Mouse (Mus musculus) urinary bladder, postnatal 10 days (tissue): ENCODE results near the gene Gm20661.

Source experiments
- DNase-seq: peaks from one replicate; pipeline ENCODE4 v3.0.0; 2022; ENCODE audit warnings: low spot score

Gene Gm20661

DNA sequence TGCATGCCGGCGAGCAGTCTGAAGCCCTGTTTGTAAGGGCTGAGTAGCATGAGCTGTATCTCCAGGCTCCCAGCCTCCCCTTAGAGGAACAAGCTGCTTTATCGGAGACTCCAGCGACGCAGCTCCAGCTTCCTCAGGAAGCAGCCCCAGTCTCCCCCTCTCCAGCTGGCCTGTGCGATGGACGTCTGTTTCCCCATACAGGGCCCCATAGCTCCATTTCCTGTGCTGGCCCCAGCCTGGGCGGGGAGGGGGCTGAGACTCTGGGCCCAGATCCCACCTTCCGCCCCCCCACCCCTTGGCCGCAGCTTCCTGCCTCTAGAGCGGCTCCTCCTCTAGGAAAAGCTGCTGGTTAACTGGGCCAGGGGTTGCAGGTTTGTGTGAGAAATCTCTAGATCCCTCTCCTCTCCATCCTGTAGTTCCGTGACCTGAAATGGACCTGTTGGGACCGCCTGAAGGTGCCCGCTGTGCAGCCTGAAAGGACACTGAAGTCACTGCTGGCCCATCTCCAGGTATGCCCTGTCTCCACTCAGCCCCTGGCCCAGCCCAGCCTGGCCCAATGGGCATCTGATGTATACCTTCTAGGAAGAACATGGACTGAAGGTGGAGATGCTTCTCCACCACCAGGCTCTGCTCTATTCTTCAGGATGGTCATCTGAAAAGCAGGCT lies at the start of gene Gm20661:
Gene Gm20661, plus strand, starts transcription at position 378 of the 666 bp plus-strand sequence.
- DNase-seq = no peak

DNA sequence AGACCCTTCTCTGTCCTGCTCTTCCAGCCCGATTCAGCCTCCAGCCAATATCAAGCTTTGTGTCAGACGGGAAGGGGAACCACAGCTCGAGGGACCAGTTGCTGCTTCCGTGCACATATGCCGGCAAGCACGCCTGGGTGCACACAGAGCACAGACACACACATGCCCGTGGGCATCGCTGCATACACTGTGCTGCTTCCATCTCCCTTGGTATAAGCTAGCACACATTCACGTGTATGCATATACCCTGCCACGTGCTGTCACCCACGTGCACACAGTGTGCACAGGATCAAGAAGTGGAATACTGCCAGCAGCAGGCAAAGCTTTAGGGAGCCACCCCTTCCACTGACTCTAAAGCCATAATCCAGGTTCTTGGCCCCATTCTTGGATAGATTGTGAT lies 48.7 kb upstream of the Gm20661 start:
- DNase-seq = no peak

DNA sequence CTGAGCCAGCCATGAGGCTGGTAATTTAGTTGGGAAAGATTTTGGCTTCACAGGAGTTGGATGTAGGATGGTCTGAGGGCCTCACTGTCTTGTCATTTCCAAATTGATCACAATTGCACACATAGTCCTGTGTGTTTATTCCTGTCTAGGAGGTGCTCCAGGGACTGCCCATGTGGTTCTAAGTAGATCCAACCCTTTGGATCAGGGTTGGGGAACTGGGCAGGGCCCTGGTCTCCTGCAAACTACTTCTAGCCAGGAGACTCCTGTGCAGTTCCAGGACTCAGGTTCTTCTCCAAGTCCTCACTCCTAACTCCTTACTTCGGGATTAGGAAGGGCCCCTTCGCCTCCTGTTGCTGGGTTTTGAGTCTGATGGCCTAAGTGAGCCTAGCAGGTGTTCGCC lies 47.5 kb upstream of the Gm20661 start, which contains the start of gene Camkv:
Gene Camkv, plus strand, starts transcription at position 301 of the 400 bp plus-strand sequence.
- DNase-seq = no peak

DNA sequence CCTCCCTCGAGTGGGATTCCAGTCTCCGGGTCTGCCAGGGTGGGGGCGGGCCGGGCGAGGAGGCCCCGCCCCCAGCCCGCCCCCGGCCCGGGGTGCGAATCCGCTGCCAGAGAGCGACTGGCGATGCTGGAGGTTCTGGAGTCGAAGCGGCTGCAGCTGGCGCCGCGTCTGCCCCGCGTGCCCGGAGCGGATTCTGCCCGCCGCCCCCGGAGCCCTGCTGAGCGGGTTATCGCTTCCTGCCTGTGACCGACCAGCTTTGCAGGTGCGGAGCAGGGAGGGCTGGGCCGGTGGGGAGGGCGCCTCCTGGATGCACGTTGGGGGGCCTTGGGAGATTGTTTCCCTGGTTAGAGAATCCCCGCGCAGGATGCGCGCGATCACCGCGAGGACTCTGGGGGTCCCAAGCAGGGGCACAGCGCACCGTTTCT lies 47.1 kb upstream of the Gm20661 start:
- DNase-seq = no peak

DNA sequence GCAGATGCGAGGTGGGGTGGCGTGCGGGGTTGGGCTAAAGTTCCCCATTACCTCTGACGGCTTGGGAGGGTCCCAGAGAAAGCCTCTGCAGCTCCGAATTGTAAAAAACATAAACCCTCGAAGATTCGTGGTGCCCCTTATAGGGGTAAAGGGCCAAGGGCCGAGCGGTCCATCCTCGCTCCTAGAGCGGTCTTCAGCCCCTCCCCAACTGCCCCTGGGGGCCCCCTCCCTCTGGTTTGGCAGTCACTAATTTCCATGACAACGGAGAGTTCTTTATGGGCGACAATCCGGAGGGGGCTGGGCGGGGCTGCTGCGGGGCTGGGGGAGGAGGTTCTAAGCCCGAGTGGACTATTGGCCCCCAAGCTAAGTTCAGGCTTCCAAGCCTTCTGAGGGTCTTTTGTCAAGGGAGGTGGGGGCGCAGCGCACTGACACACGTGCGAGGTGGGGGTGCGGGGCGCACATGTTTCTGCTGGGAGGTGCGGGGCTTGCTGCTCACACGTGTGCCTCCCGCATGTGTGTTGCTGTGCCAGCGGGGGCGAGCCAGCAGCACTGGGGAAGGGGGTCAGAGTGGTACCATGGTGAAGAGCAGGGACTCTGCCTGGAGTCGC lies 46.5 kb upstream of the Gm20661 start:
- no peak for DNase-seq

DNA sequence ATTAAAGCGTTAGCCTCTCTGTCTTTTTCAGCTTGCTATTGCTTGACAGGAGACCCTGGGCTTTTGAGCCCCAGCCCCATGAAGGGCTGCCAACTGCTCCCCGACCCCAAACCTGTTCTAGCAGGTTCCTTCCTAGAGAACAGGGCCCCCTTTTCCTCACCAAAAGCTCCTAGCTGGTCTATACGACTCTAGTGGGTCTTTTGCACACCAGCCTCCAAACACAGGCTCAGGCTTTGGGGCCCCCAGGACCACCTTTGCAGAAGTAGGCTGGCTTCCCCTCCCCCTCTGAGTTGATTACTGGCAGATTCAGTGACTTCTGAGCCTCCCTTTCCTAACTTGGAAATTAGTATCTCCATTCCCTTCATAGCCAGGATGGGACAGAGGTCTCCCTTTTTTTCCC lies 46.0 kb upstream of the Gm20661 start:
- no peak for DNase-seq

DNA sequence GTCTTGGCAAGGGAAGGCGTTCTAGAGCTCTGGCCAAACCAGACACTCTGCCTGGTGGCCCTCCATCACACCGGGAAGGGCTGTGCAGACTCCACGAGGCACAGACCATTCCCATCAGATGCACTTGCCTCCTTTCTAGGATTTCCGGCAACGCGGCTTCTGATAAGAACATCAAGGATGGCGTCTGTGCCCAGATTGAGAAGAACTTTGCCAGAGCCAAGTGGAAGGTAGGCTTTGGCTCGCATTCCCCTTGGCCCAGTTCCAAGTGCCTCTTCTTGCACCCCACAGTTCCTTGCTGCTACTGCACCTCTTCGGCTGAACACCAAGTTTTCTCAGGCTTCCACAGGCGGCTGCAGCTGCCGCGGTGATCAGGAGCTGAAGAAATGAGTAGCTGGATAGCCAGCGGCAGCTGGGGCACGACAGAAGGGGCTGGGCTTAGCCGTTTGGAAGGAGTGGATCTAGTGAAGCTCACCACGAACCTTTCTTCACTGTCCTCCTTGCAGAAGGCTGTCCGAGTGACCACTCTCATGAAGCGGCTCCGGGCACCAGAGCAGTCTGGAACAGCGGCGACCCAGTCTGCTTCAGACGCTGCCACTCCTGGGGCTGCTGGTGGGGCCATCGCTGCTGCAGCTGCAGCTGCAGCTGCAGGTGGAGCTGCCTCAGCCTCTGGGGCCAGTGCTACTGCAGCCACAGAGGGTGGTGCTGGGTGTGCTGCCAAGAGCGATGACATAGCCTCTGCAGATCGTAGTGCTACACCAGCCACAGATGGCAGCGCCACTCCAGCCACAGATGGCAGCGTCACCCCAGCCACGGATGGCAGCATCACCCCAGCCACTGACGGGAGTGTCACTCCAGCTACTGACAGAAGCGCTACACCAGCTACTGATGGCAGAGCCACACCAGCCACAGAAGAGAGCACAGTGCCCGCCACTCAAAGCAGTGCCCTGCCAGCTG lies 35.3 kb upstream of the Gm20661 start:
- no peak for DNase-seq

DNA sequence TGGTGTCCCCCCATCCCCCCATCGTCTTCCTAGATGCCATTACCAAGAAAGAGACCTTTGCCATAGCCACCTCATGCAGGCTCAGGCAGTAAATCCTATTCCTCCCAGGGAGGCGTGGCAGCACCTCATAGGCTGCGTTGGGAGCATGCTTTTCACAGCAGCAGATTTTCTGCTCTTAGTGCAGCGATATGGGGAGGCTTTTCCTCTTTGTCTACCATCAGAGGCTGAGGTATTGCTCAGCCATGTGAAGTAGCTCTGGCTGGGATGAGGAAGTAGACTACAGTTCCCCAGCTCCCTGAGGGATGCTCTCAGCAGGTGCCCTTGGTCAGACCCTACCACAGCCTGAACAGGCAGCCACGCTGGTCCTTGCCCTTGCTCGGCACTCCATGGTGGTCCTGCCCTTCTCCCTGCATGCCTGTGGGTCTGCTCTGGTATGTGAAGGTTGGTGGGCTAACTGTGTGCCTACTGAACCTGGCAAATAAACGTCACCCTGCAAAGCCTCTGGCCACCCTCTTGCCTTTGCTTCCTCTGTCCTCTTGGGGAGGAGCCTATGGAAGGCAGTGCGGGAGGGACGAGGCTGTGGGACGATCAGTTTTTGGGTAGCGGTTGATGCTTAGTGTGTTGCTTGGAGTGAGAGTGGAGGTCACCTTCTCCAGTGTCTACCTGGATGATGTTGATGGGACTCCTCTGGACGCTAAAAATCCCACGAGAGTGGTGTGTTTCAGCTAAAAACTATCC lies 33.5 kb upstream of the Gm20661 start:
- no peak for DNase-seq

DNA sequence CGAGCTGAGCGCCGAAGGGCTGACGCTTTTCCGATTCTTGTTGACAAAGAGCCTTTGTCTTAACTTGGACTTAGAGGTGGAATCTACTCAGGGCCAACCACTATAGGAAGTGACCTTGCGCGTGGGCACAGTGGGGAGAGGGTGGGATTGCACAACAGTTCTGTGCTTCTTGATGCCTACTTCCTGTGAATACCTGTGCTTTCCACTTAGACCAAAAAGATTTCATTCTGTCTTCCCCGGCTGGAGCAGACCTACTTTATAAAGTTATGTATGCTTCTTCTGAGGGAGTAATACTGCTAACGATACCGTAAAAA lies 33.0 kb upstream of the Gm20661 start, which contains the start of gene Traip:
Gene Traip, plus strand, starts transcription at position 215 of the 314 bp plus-strand sequence.
- no peak for DNase-seq

DNA sequence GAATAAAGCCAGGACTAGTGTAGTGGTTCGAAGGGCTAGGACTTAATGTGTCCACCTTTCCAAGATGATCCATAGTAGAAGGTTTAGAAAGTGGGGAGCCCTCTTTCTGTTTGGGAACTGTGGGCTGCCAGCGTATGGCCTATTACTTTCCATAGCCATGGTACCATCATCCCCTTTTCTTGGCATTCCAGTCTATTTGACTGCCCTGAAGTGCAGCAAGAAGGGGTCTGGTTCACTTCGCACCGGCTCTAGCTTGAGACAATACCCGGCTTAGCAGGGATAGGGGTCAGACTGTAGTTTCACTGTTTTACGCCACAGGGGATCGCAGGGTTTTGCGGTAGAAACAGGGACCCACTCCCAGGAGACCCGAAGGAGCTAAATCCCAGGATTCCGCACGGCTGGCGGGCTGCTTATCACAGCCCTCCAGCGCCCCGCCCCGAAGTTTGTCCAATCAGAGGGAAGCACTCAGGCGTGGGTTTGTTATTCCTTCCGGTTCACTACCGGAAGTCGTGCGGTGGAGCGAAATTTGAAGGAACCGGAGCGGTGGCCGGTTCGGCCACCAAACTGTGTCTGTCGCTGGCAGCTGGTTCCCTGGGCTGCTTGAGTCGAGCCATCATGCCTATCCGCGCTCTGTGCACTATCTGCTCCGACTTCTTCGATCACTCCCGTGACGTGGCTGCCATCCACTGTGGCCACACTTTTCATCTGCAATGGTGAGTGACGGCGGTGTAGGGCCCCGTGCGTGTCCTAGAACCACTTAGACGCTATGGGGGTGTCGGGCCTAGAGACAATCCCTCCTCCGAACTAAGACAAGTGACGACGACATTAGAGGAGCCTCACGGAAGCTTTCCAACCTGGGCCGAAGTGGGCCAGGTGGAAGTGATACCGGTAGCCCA lies 32.1 kb upstream of the Gm20661 start:
- DNase-seq = peak; percentile 70

DNA sequence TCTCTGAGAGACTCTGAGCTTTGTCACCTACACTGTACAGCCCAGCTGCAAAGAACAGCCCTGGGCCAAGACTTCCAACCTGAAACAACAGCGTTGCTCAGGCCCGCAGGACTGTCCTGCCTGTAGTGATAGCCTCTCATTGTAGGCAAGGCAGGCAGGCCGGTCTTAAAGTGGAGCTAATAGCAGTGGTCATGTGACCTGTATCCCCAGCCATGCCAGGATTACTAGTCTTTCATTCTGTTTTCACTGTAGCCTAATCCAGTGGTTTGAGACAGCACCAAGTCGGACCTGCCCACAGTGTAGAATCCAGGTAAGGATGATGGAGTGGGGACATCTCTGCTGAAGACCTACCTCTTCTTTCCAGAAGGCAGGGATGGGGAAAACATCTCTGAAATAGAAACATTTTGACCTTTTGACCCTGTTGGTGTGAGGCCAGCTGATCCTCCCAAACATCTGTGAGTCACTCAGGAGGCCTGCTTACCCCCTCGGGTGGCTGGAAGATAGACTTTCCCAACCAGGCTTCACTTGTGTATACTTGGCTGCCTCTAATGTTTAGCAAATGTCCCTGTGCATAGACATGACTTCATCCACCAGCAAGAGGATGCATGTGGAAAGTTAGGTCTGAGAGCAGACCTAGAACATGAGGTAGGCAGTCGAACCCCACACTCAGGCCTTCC lies 27.1 kb upstream of the Gm20661 start:
- DNase-seq = no peak

DNA sequence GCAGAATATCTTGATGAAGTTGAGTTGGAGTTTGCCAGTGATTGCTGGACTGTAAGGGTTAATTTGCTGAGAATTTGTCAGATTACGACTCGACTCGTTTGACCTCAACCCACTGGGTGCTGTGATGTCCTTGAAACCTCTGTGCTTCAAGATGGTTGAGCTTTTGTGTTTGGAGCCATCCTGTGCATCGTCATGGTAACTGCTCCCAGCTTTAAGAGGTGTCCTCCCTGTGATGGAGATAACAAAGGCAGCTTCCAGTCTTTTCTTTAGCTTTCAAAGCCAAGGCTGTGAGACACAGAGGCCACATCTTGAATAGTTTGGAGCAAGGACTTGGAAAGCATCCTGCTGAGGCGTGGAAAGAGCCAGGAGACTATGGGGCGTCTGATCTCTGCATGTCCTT lies 25.7 kb upstream of the Gm20661 start:
- no peak for DNase-seq

DNA sequence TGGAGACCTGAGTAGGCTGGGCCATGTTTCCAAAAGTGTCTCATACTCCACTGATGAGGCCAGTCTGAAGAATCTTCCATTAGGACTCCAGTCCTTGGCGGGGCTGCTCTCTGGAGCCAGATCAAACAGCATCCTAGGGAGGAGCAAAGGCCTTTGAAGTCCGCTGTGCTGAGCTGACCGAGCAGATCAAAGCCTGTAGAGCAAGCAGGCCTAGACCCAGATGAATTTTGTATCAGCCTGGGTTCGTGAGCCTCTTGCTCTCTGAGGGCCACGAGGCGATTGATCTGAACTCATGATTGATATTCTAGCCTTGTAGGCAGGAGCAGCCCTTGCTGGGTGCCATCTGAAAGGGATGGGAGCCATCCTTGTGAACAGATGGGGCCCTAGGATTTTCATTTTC lies 23.0 kb upstream of the Gm20661 start:
- no peak for DNase-seq

DNA sequence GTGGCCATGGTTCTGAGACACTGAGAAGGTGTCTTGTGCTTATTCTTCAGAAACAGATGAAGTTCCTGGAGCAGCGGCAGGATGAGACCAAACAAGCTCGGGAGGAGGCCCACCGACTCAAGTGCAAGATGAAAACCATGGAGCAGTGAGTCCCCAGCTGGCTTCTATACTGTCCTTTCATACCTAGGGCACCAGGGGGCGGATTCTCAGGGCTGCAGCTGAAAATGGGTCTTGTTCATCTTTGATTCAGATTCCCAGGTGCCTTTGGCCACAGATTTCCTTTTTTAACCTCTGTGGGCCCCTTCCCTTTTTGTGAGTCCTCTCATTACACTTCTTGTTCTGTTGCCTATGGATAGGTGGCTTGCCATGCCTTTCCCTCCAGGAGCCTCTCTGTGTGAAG lies 21.9 kb upstream of the Gm20661 start:
- DNase-seq = no peak

DNA sequence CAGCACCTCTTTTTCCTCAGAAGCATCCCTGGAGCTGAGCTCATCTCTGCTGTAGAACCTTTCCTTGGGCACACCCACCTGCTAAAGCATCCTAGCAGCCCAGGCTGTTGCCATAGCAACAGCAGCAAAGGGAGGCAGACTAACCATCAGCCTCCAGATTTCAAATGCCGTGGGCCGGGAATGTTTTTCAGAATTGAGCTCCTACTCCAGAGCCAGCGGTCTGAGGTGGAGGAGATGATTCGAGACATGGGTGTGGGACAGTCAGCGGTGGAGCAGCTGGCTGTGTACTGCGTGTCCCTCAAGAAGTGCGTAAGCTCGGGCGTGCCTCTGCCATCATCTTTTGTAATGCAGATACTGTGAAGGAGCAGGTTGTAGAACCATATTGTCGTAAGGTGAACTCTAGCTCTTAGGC lies 21.5 kb upstream of the Gm20661 start:
- DNase-seq = no peak

DNA sequence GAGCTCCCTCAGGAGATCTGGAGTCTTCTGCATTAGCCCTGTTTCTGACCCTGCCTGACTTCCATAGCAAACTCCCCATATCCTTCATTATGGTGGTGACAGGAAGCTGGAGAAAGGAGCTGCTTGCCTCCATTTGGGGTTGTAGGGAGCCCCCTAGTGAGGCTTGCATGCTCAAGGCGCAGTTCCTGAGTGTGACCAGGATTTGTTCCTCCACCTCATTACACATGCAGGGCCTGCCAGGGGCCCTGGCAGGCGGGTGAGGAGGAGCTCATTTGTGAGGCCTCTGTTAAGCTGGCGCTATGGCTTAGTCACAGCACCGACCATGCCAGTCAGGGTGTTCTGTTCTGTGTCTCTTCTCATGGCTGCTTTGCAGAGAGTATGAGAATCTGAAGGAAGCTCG lies 21.0 kb upstream of the Gm20661 start:
- no peak for DNase-seq

DNA sequence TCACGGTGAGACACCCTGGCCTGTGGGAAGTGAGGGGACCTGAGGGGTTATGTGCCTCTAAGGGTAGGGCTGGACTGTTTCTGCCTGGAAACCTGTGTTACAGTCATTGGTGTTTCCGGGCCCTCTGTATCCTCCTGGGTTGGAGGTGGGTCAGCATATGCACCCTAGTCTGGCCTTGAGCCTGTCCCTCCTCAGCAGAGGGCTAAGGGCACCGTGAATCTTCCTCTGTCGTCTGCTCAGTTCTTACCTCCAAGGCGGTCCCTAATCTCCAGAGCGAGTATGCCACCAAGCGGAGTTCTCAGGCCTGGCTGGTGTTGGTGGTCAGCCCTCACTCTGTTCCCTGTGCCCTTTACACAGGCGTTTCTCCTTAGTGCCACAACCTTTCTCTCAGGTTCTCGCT lies 19.9 kb upstream of the Gm20661 start:
- DNase-seq = no peak

DNA sequence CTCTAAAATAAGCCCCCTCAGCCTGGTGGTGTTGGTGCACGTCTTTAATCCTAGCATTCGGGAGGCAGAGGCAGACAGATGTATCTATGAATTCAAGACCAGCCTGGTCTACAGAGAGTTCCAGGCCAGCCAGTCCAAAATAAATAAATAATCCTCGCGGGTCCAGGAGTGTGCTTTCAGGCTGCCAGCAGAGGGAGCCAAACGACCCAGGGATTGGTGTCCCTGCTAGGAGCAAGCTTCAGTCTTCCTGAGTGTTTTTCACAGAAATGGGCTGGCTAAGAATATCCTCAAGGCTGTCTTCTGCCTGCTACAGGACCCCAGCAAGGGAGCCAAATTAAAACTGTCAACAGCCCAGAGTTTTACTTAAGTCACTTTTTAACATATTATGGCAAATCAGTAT lies 19.2 kb upstream of the Gm20661 start:
- DNase-seq = no peak

DNA sequence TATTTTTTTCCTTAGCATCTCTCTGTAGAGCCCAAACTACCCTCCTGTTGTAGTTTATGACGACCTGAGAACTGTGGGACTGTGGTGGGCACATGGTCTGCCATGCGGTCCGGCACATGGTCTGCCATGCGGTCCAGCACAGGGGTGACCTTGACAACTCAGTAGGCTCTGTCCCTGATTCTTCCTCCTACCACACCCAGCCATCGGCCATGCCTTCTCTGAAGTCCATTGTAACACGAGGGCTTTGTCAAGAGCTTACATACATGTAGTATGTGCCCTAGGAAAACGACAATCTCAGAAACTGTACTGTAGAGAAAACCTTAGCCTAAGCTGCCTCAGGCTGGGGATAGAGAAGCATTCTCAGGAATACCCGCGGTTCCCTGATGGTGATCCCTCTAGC lies 18.2 kb upstream of the Gm20661 start:
- DNase-seq = no peak

DNA sequence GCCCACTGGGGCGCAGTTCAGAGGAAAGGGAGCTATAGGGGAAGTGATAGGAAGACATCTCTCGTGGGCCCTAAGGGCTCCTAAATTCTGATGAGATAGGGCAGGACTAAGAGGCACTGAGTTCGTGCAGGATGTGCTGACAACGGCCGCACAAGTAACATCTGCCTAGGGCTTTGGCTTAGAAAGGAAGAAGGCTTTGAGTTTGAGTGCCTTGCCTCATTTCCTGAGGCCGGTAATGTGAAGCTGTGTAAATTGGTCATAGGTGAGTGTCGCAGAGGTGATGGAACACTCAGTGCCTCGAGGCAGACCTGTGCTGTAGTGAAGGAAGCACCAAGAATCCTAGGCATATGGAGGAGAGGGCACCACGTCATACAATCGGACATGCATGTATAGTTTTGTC lies 16.2 kb upstream of the Gm20661 start:
- DNase-seq = no peak

DNA sequence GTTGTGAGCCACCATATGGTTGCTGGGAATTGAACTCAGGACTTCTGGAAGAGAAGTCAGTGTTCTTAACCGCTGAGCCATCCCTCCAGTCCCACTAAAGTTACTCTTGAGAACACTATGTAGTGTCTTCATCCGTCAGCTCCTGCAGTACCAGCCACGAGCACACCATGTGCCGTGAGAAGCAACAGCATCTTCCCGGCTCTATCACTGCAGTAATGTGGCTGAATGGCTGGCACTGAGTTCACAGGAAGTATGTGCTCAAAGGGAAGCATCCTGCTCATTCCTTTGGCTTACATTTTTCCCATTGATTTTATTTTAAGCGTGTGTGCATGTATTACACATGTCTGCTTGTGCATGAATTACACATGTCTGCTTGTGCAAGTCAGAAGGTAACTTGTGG lies 15.4 kb upstream of the Gm20661 start:
- DNase-seq = no peak
